Mouse (Mus musculus) heart, adult 2 months (tissue): ENCODE data around the gene Plce1. TPM values are rescaled to one million over a fixed set of nuclear protein-coding genes. Genes with fewer than 3 reads are reported as not detected.

Experiments
- DNase-seq, 2 experiments: peaks; one replicate each; pipeline ENCODE4 v3.0.0; 2021
- H3K27ac ChIP-seq: fragments of 200-600 bp; 2 replicates; pipeline ENCODE4 v1.8.1; 2022
- H3K27me3 ChIP-seq: fragments of 200-500 bp; 2 replicates; pipeline ENCODE4 v1.6.1; 2012; ENCODE audit warnings: mild to moderate bottlenecking, low read length, inconsistent platforms, mixed read lengths; ENCODE audit not compliant: control insufficient read depth, insufficient read depth
- H3K36me3 ChIP-seq: fragments of 200-500 bp; 2 replicates; pipeline ENCODE4 v1.6.1; 2012; ENCODE audit warnings: low read length, inconsistent platforms; ENCODE audit not compliant: control insufficient read depth, insufficient read depth
- H3K4me1 ChIP-seq: fragments of 200-500 bp; 2 replicates; pipeline ENCODE4 v1.6.1; 2011; ENCODE audit warnings: low read length; ENCODE audit not compliant: control insufficient read depth, insufficient read depth
- H3K4me3 ChIP-seq: fragments of 200-600 bp; 2 replicates; pipeline ENCODE4 v1.8.1; 2022
- H3K79me2 ChIP-seq: fragments of 200-500 bp; replicated peaks from 2 replicates; pipeline ENCODE4 v1.6.1; 2012; ENCODE audit warnings: mild to moderate bottlenecking, inconsistent platforms, low read length, moderate library complexity, mixed read lengths; ENCODE audit not compliant: control insufficient read depth, insufficient read depth
- H3K9ac ChIP-seq: fragments of 200-500 bp; 2 replicates; pipeline ENCODE4 v1.6.1; 2012; ENCODE audit warnings: low read depth, mild to moderate bottlenecking, control low read depth, inconsistent platforms, low read length, mixed read lengths
- CTCF ChIP-seq: fragments of 200-600 bp; IDR thresholded peaks from 2 replicates; pipeline ENCODE4 v1.8.1; 2022; ENCODE audit warnings: antibody characterized with exemption, mild to moderate bottlenecking, moderate library complexity
- EP300 ChIP-seq: fragments of 200-500 bp; IDR thresholded peaks from 2 replicates; pipeline ENCODE4 v1.6.1; 2011; ENCODE audit warnings: low read depth, low read length, control low read depth; ENCODE audit not compliant: insufficient read depth
- POLR2A ChIP-seq: fragments of 200-500 bp; IDR thresholded peaks from 2 replicates; pipeline ENCODE4 v1.6.1; 2011; ENCODE audit warnings: mild to moderate bottlenecking, low read depth, low read length, control low read depth; ENCODE audit not compliant: insufficient read depth
- WGBS: fragments of 180-500 bp; shearing (Covaris S2); methylation state at CpG from one replicate; pipeline ENCODE4 v1.1.7; 2018; 5-methylcytosine and 5-hydroxymethylcytosine counted together
- intact Hi-C: fragments of 180-260 bp; cut with DNase I; formaldehyde crosslinking; loops from one replicate; pipeline ENCODE4 v1.15.1; 2025
- polyA plus RNA-seq: library from polyadenylated mRNA; depleted of rRNA; stranded (reverse); fragments of >200 nt; gene quantifications from 2 replicates; pipeline ENCODE4 v1.2.3, GENCODE M21; 2012
- total RNA-seq, 2 experiments: library from RNA; stranded (reverse); gene quantifications; 2 replicates each; pipeline ENCODE4 v1.2.3; 2021

Gene Plce1
- total and polyA plus RNA-seq, 3 experiments, result 5.9 to 20.6 (median 18.7) TPM

- H3K27ac ChIP-seq, result no peak overlapping the region
- H3K4me3 ChIP-seq, result no peak overlapping the region
- no peaks in the 10 kb centered on the region for H3K27me3 ChIP-seq
- 23% methylated on average over 3 of the region's 3 CpGs for WGBS
- H3K36me3 ChIP-seq, result no peaks in the 10 kb centered on the region; the same call in 1 of the 2 replicates
- TF ChIP-seq POLR2A (no peak), EP300 (no peak), CTCF (no peak)
- H3K9ac ChIP-seq, result no peak overlapping the region
- intact Hi-C loops, result no loop called here
- no peak for DNase-seq
- no peaks in the 10 kb centered on the region for H3K4me1 ChIP-seq
- H3K79me2 ChIP-seq, result no peaks in the 10 kb centered on the region
Observed at GRCm38 (mm10) chr19:38729264-38729663, 248.4 kb downstream of the Plce1 start.

GRCm38 (mm10) chr19:38744546-38744945, 263.6 kb downstream of the Plce1 start:
- DNase-seq, result no peak
- intact Hi-C loops, result no loop called here
- WGBS, result 70% methylated on average over 8 of the region's 8 CpGs

GRCm38 (mm10) chr19:38745810-38746491, 265.0 kb downstream of the Plce1 start:
- H3K36me3 ChIP-seq, result no peaks in the 10 kb centered on the region
- TF ChIP-seq CTCF (no peak), POLR2A (no peak), EP300 (no peak)
- H3K27me3 ChIP-seq, result no peaks in the 10 kb centered on the region
- H3K79me2 ChIP-seq, result no peaks in the 10 kb centered on the region
- H3K4me3 ChIP-seq, result no peak overlapping the region
- 61% methylated on average over 10 of the region's 10 CpGs for WGBS
- intact Hi-C loops, result no loop called here
- no peaks in the 10 kb centered on the region for H3K4me1 ChIP-seq
- DNase-seq, result no peak
- no peak overlapping the region for H3K9ac ChIP-seq
- no peak overlapping the region for H3K27ac ChIP-seq

More at GRCm38 (mm10) chr19:38744546-38744945, 263.6 kb downstream of the Plce1 start:
- Histone ChIP-seq H3K36me3 (no peaks in the 10 kb centered on the region), H3K79me2 (no peaks in the 10 kb centered on the region), H3K9ac (no peak overlapping the region), H3K27ac (peak overlapping the region; percentile 21; the same call in 1 of the 2 replicates), H3K27me3 (no peaks in the 10 kb centered on the region), H3K4me3 (no peak overlapping the region), H3K4me1 (no peaks in the 10 kb centered on the region)
- TF ChIP-seq CTCF, result no peak
- TF ChIP-seq POLR2A, result no peak
- no peak for TF ChIP-seq EP300

- intact Hi-C loops, result no loop called here
- WGBS, result 69% methylated on average over 6 of the region's 6 CpGs
- no peak for DNase-seq
- Histone ChIP-seq H3K9ac (no peak overlapping the region), H3K79me2 (no peaks in the 10 kb centered on the region), H3K4me1 (no peaks in the 10 kb centered on the region), H3K4me3 (no peak overlapping the region), H3K36me3 (no peaks in the 10 kb centered on the region), H3K27me3 (no peaks in the 10 kb centered on the region), H3K27ac (no peak overlapping the region)
- TF ChIP-seq CTCF (no peak), EP300 (no peak), POLR2A (no peak)
Observed at GRCm38 (mm10) chr19:38746492-38747014, 265.6 kb downstream of the Plce1 start.

- DNase-seq, result no peak
- H3K4me3 ChIP-seq, result no peak overlapping the region
- H3K79me2 ChIP-seq, result no peaks in the 10 kb centered on the region
- TF ChIP-seq POLR2A (no peak), CTCF (peak; percentile 25)
- WGBS, result 66% methylated on average over 4 of the region's 4 CpGs
- H3K4me1 ChIP-seq, result no peaks in the 10 kb centered on the region
- H3K27me3 ChIP-seq, result no peaks in the 10 kb centered on the region
- intact Hi-C loops, result no loop called here
- no peaks in the 10 kb centered on the region for H3K36me3 ChIP-seq
- H3K27ac ChIP-seq, result no peak overlapping the region
- H3K9ac ChIP-seq, result no peak overlapping the region
Observed at GRCm38 (mm10) chr19:38750192-38750591, 269.3 kb downstream of the Plce1 start.

GRCm38 (mm10) chr19:38757161-38757560, 276.3 kb downstream of the Plce1 start:
- 64% methylated on average over 3 of the region's 3 CpGs for WGBS
- Histone ChIP-seq H3K79me2 (no peaks in the 10 kb centered on the region), H3K36me3 (no peaks in the 10 kb centered on the region), H3K27me3 (no peaks in the 10 kb centered on the region), H3K4me3 (no peak overlapping the region), H3K27ac (no peak overlapping the region), H3K9ac (no peak overlapping the region), H3K4me1 (peaks cover 5% of the 10 kb centered on the region)
- no peak for DNase-seq
- TF ChIP-seq CTCF (no peak), EP300 (no peak), POLR2A (no peak)
- intact Hi-C loops, result no loop called here
